Mouse (Mus musculus): ENCODE results near the gene Aplf. TPM values are rescaled to one million over a fixed set of nuclear protein-coding genes. Genes with fewer than 3 reads are reported as not detected.
A peak's percentile ranks its signal among the peaks of the same experiment; 100 is the strongest.

Gene Aplf
- polyA plus RNA-seq, 1 experiment, result 4.1 TPM

DNA sequence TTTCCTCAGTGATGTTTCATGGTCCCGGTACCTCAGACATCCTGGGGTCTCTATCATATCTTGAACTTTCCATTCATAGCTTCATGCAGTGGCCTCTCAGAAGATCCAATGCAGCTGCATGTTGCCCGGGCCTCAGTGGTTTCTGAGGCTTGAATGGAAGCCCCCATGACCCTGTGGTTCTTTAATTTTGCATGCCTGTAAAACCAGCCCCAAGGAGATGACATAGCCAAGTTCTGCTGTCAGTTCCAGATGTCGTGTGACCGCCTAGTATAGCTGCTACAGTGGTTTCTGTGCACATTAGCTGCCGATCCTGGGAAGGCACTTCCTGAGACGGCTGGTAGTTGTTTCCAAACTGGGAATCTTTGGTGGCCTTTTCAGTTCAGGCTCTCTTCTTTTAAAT lies 77.8 kb downstream of the Aplf start:
- Histone ChIP-seq H3K36me3 (ENCODE audit: control insufficient read depth, insufficient read depth) (no peaks in the 10 kb centered on the region), H3ac (ENCODE audit: control insufficient read depth, insufficient read length) (no peak overlapping the region), H3K79me2 (ENCODE audit: control insufficient read depth, insufficient read depth) (no peaks in the 10 kb centered on the region), H3K27me3 (ENCODE audit: control insufficient read depth, insufficient read depth, insufficient read length) (no peaks in the 10 kb centered on the region), H3K4me2 (ENCODE audit: low read depth) (no peak overlapping the region), H3K4me3 (no peak overlapping the region)
- TF ChIP-seq POLR2A (IDR thresholded peaks at IDR 0.05; ENCODE audit: insufficient read length, low read depth) (no peak), MAX (IDR thresholded peaks at IDR 0.05; ENCODE audit: low read depth) (no peak), MYOG (IDR thresholded peaks at IDR 0.05; ENCODE audit: control insufficient read depth in 1 of 3, insufficient read depth in 1 of 3, insufficient read length in 2 of 3, low read depth in 2 of 3) (no peak), POLR2AphosphoS2 (IDR thresholded peaks at IDR 0.05; ENCODE audit: insufficient read length, low read depth) (no peak), MYOD1 (IDR thresholded peaks at IDR 0.05; ENCODE audit: control insufficient read depth in 1 of 3, insufficient read length in 2 of 3, low read depth in 2 of 3) (no peak), CEBPB (IDR thresholded peaks at IDR 0.05; ENCODE audit: insufficient read depth, poor library complexity, severe bottlenecking) (no peak), USF1 (IDR thresholded peaks at IDR 0.05; ENCODE audit: low read depth) (no peak), TCF3 (IDR thresholded peaks at IDR 0.05; ENCODE audit: insufficient read length, low read depth) (no peak), SRF (IDR thresholded peaks at IDR 0.05; ENCODE audit: control insufficient read depth, insufficient read length, low read depth) (no peak), TCF12 (IDR thresholded peaks at IDR 0.05; ENCODE audit: insufficient read depth, poor library complexity, severe bottlenecking) (no peak), REST (IDR thresholded peaks at IDR 0.05; ENCODE audit: insufficient read depth, insufficient read length) (no peak), E2F4 (IDR thresholded peaks at IDR 0.05; ENCODE audit: insufficient read depth) (no peak)

DNA sequence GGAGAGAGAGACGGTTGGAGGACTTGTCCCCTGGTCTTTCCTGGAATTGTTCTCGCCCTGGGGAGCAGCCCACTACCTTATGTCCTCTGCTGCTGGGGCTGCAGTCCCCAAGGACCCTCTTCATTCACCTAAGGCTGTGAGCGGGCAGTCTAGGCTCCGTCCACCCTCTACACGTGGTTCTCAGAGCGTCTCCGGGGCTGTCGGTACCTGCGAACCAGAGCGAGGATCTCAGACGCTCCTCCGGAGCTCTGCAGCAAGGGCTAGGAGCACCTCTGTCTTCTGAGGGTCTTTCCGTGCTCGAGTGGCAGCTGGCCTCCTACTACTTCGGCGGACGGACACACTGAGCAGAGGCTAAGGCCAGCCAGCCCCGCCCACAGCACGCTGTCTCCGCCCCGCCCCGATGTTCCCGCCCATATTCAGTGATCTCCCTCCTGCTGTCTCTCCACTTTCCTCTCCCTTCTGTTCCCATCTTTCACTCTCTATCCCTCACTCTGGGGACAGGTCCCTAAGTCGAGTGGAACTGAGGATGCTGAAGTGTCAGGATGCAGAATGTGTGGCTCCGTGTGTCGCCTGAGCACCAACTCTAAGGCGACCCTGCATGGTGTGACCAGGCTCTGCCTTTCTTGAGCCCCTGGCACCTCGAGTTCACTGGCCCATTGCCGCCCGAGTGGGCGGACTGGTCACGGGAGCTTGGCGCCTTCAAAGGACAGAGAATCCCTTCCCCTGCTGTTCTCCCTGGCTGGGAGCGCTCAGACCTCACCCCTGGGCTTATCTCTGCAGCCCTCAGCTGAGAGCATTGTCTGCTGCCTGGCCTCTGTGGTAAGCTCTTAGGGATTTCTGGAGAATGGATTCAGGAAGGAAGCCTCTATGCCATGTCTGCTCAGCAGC lies 81.4 kb downstream of the Aplf start, which contains the start of gene Prokr1:
Prokr1 (minus strand) TSS at position 350 of the 888 bp plus-strand sequence.
- Histone ChIP-seq H3K27me3 (ENCODE audit: control insufficient read depth, insufficient read depth, insufficient read length) (no peaks in the 10 kb centered on the region), H3K79me2 (ENCODE audit: control insufficient read depth, insufficient read depth) (no peaks in the 10 kb centered on the region)
- no peak for TF ChIP-seq MYOD1 (IDR thresholded peaks at IDR 0.05; ENCODE audit: control insufficient read depth in 1 of 3, insufficient read length in 2 of 3, low read depth in 2 of 3)
- TF ChIP-seq USF1 (IDR thresholded peaks at IDR 0.05; ENCODE audit: low read depth), result no peak
- no peak for TF ChIP-seq MYOG (IDR thresholded peaks at IDR 0.05; ENCODE audit: control insufficient read depth in 1 of 3, insufficient read depth in 1 of 3, insufficient read length in 2 of 3, low read depth in 2 of 3)
- no peak for TF ChIP-seq SRF (IDR thresholded peaks at IDR 0.05; ENCODE audit: control insufficient read depth, insufficient read length, low read depth)
- no peak for TF ChIP-seq POLR2A (IDR thresholded peaks at IDR 0.05; ENCODE audit: insufficient read length, low read depth)
- TF ChIP-seq E2F4 (IDR thresholded peaks at IDR 0.05; ENCODE audit: insufficient read depth), result no peak
- no peak for TF ChIP-seq REST (IDR thresholded peaks at IDR 0.05; ENCODE audit: insufficient read depth, insufficient read length)
- TF ChIP-seq TCF3 (IDR thresholded peaks at IDR 0.05; ENCODE audit: insufficient read length, low read depth), result no peak
- no peak for TF ChIP-seq TCF12 (IDR thresholded peaks at IDR 0.05; ENCODE audit: insufficient read depth, poor library complexity, severe bottlenecking)
- no peak for TF ChIP-seq MAX (IDR thresholded peaks at IDR 0.05; ENCODE audit: low read depth)
- TF ChIP-seq CEBPB (IDR thresholded peaks at IDR 0.05; ENCODE audit: insufficient read depth, poor library complexity, severe bottlenecking), result no peak
- TF ChIP-seq POLR2AphosphoS2 (IDR thresholded peaks at IDR 0.05; ENCODE audit: insufficient read length, low read depth), result no peak

GRCm38 (mm10) chr6:87589718-87590393 lies 82.1 kb downstream of the Aplf start:
- Histone ChIP-seq H3ac (ENCODE audit: control insufficient read depth, insufficient read length) (no peak overlapping the region), H3K36me3 (ENCODE audit: control insufficient read depth, insufficient read depth) (no peaks in the 10 kb centered on the region), H3K79me2 (ENCODE audit: control insufficient read depth, insufficient read depth) (no peaks in the 10 kb centered on the region), H3K4me3 (peak overlapping the region; percentile 28), H3K27me3 (ENCODE audit: control insufficient read depth, insufficient read depth, insufficient read length) (no peaks in the 10 kb centered on the region), H3K4me2 (ENCODE audit: low read depth) (peak overlapping the region; percentile 89)
- TF ChIP-seq MYOG (IDR thresholded peaks at IDR 0.05; ENCODE audit: control insufficient read depth in 1 of 3, insufficient read depth in 1 of 3, insufficient read length in 2 of 3, low read depth in 2 of 3) (no peak), REST (IDR thresholded peaks at IDR 0.05; ENCODE audit: insufficient read depth, insufficient read length) (no peak), SRF (IDR thresholded peaks at IDR 0.05; ENCODE audit: control insufficient read depth, insufficient read length, low read depth) (no peak), USF1 (IDR thresholded peaks at IDR 0.05; ENCODE audit: low read depth) (no peak), POLR2A (IDR thresholded peaks at IDR 0.05; ENCODE audit: insufficient read length, low read depth) (no peak), MAX (IDR thresholded peaks at IDR 0.05; ENCODE audit: low read depth) (no peak), TCF12 (IDR thresholded peaks at IDR 0.05; ENCODE audit: insufficient read depth, poor library complexity, severe bottlenecking) (no peak), POLR2AphosphoS2 (IDR thresholded peaks at IDR 0.05; ENCODE audit: insufficient read length, low read depth) (no peak), TCF3 (IDR thresholded peaks at IDR 0.05; ENCODE audit: insufficient read length, low read depth) (no peak), MYOD1 (IDR thresholded peaks at IDR 0.05; ENCODE audit: control insufficient read depth in 1 of 3, insufficient read length in 2 of 3, low read depth in 2 of 3) (no peak)

More for the DNA sequence above, 81.4 kb downstream of the Aplf start, which contains the start of gene Prokr1:
- Histone ChIP-seq H3K36me3 (ENCODE audit: control insufficient read depth, insufficient read depth) (no peaks in the 10 kb centered on the region), H3K4me3 (peak within 1 kb of the TSS; percentile 28), H3ac (ENCODE audit: control insufficient read depth, insufficient read length) (no peak within 1 kb of the TSS), H3K4me2 (ENCODE audit: low read depth) (peak within 1 kb of the TSS; percentile 89)

- Histone ChIP-seq H3K4me3 (no peak overlapping the region), H3K27me3 (ENCODE audit: control insufficient read depth, insufficient read depth, insufficient read length) (no peaks in the 10 kb centered on the region), H3K4me2 (ENCODE audit: low read depth) (no peak overlapping the region), H3K79me2 (ENCODE audit: control insufficient read depth, insufficient read depth) (no peaks in the 10 kb centered on the region), H3ac (ENCODE audit: control insufficient read depth, insufficient read length) (no peak overlapping the region), H3K36me3 (ENCODE audit: control insufficient read depth, insufficient read depth) (no peaks in the 10 kb centered on the region)
- TF ChIP-seq REST (IDR thresholded peaks at IDR 0.05; ENCODE audit: insufficient read depth, insufficient read length) (no peak), TCF3 (IDR thresholded peaks at IDR 0.05; ENCODE audit: insufficient read length, low read depth) (no peak), MYOD1 (IDR thresholded peaks at IDR 0.05; ENCODE audit: control insufficient read depth in 1 of 3, insufficient read length in 2 of 3, low read depth in 2 of 3) (no peak), USF1 (IDR thresholded peaks at IDR 0.05; ENCODE audit: low read depth) (no peak), SRF (IDR thresholded peaks at IDR 0.05; ENCODE audit: control insufficient read depth, insufficient read length, low read depth) (no peak), MAX (IDR thresholded peaks at IDR 0.05; ENCODE audit: low read depth) (no peak), POLR2AphosphoS2 (IDR thresholded peaks at IDR 0.05; ENCODE audit: insufficient read length, low read depth) (no peak), MYOG (IDR thresholded peaks at IDR 0.05; ENCODE audit: control insufficient read depth in 1 of 3, insufficient read depth in 1 of 3, insufficient read length in 2 of 3, low read depth in 2 of 3) (no peak)
These were observed 88.0 kb downstream of the Aplf start for GRCm38 (mm10) chr6:87583991-87584390.

Measured in myocyte (in vitro differentiated cells).